Mouse (Mus musculus): ENCODE measurements at regions not wholly inside any gene's neighbourhood (a gene's known extent, or its start where the extent isn't known, plus 50 kb on each side); places are given as distances from the start of the nearest gene placed in this dataset.
A peak's percentile ranks its signal among the peaks of the same experiment; 100 is the strongest.

DNA sequence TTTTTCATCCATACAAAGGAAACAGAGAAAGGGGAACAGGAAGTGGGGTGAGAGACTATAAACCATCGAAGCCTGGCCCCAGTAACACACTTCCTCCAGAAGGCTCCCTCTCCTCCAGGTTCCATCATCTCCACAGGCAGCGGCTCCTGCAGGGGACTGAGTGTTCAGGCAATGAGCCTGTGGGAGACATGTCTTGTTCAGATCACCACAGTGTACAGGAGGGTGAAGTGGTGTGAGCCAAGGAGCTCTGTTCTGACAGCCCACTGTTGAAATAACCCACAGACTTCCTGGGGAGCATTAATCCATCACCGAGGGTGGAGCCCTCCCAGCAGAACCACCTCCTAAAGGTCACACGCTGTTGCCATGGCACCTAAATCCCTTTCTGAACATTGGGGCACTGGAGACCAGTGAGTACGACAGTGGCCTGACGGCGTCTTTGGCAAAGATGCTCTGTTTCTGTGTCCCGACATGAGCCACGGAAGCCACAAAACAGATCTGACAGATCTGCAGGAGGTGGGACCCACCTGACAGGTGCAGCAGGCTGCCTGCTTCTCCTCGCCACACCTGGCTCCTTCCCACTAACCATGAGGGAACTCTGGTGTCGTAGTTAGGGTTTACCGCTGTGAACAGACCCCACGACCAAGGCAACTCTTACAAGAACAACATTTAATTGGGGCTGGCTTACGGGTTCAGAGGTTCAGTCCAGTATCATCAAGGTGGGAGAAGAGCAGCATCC, 60.9 kb downstream of the Psmg1 start:
- DNase-seq: peak in 1 of 2 experiments; percentile 20

DNA sequence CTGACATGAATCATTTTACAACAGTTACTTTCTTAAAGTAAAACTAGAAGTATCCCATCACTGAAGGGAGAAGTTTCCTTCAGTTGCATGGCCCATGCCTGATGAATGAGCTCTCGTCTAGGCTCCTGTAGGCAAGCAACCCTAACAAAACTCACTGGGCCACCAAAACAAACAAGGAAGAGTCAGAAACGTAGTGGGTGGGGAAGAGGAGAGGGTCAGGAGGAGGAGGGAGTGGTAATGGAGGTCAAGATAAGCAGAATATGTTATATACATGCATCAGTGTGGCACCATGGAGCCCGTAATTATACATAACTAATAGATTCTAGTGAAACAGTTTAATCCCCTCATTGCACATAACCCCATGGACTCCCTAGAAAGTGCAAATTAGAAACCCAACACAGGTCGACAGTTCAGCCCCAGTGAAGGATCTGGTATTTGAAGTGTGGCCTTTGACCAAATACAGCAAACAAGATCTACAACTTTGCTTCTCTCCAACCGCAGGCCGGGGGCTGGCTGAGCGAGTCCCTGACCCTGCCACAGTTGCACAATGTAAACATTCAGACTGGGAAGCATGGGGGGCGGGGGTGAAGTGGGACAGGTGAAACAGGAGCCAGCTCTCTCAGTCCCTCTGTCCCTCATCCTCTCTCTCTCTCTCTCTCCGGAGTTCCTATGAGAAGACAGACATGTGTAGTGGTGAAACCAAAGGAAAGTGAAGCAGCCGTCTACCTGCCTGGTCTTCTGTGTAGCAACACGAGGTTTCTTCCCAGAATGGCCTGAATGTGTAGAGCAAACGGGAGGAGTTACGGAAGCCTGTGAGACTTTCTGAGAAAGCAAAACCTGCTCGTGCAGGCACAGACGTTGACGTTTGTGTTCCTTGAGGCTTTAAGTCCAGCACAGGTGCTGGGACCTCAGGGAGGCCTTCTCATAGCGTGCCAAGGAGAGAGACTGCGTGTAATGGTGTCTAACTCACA, 62.2 kb downstream of the Psmg1 start:
- DNase-seq: no peak

DNA sequence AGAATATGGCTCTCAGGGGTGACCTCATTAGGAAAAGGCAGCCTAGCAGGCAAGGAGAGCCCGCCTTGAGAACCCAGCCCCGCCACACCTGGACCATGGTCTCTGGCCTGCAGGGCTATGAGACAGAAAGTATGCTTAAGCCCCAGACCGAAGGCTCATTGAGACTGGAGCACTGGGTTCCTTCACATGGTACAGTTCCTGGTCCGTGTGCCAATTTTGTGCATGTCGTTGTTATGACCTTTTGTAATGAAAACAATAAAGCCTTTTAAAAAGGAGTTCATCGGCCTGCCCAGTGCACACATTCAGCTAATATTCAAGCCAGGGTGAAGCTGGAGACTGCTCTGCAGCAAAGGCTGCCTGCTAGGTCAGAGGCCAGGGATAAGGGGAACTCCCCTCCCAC, 64.2 kb downstream of the Psmg1 start:
- no peak for DNase-seq

DNA sequence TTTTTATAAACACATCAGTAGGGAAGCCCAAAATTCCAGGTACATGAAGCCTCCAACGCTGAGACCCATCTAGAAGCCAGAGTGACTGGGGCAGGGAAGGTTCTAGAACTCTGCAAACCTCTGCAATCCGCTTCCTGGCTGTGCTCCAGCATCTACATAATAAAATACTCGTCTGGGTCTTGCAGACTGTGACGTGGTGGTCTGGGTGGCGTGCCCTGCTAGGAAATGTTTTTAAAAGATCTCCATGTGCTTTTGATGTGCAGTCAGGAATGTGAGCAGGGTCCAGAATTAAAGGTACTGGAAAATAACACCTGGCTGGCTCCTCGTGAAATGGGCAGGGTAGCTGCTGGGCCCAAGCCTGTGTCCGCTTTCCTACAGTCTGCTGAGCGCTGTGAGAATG, 66.0 kb downstream of the Psmg1 start:
- no peak for DNase-seq

DNA sequence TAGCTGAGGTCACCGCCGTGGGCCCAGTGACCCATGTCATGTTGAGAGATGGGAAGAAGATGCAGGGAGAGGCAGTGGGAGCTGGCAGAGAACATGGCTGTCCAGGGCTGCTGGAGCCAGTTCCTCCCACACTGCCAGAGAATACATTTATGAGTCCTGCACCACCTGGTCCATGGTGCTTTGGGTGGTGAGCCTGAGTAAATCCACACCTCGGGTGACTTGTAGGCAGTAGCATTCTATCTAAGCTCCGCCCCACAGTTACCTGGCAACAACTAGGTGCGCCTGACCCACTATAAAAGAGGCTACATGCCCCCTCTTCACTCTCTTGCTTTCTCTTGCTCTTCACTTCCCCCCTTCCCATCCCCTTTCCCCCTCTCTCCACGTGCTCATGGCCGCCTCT, 66.8 kb downstream of the Psmg1 start:
- no peak for DNase-seq

DNA sequence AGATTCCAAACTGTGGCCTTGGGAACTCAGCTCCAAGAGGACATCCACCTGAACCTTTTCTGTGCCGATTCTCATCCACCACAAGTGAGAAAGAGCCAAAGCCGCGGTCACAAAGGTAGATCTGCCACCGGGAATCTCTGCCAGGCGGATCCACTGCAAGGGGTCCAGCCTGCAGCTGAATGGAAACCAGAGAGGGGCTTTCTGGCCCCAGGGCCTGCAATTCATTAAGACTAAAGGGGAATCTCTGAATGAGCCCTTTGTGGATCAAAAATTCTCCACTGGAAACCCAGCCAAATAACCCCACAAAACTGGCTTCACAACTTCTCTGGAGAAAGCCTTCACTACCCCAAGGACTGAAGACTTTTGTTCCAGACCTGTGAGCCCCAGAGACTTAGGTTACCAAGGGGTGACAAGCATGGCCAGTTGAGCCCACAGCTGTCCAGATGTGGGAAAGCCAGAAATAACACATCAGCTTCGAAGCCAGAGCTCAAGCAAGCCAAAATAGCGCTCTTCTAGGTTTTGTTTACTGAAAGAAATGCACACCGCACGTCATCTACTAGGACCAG, 68.3 kb downstream of the Psmg1 start:
- DNase-seq: no peak

DNA sequence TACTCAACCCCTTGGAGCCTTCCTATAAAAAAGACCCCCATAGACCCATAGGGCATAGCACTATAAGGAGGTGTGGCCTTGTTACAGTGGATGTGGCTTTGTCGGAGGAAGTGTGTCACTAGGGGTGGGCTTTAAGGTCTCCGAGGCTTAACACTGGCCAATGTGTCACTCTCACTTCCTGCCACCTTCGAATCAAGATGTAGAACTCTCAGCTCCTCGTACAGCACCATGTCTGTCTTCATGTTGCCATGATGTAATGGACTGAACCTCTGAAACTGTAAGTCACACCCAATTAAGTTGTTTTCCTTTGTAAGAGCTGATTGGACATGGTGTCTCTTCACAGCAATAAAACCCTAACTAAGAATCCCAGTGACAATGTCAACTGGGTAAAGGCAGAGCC, 69.6 kb downstream of the Psmg1 start:
- DNase-seq: no peak

DNA sequence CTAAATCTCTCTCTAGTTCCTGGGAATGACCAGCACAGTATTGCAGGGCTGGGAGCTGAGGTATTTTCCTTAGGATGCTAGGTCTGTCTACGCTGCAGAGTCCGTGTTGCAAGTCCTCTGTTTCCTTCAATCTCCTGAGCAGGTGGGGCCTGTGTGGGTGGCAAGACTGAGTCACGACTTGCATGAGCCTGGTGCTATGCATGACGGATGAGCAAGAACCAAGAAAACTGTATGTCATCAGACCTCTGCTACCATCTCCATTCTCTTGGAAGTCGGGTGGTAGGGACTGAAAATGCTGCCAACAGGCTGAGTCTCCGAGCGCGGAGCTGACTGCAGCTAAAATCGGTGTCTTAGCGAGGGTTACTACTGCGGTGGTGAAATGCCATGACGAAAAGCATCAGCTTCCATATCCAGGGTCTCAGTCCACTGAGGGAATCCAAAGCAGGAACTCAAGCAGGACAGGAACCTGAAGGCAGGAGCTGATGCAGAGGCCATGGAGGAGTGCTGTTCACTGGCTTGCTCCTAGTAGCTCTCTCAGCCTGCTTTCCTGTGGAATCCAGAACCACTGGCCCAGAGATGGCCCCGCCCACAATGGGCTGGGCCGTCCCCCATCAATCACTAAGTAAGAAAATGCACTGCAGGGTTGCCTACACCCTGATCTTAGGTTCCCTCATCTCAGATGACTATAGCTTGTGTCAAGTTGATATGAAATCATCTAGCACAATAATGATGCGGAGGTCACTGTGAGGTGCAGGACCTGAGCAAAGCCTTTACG, 71.9 kb downstream of the Psmg1 start:
- no peak for DNase-seq

DNA sequence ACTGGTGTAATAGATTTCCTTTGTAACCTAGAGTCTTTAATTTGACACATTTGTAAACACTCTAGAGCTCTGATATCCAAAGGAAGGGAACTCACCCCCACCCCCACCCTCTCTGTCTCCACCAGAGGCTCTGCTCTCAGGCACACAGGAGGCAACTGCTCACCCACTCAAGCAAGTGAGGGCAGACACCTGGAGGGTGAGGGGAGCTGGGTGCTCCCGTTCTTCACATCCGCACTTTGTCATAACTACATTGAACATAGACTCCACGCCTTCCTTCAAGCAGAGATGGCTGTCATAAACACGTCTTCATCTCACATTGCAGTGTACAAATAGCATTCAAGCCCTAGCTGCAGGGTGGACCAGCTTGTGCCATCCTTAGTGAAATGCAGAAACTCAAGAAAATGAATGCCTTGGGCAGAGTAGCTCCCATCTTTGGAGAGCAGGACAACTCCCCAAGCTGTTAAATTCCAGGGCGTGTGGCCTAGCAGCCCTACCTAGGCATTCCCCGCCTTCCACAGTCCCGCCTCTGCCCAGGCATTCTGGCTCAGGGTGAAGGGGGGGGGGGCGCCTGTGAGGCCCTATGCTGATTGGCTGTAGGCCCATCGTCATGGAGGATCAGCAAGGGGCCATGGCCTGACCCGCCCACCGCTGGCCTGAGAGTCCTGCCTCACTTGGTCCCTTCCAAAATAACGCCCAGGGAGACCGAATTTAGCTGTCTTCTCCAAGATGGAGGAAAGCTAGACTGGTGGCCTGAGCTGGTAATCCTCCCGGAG, 72.9 kb downstream of the Psmg1 start:
- DNase-seq: no peak

DNA sequence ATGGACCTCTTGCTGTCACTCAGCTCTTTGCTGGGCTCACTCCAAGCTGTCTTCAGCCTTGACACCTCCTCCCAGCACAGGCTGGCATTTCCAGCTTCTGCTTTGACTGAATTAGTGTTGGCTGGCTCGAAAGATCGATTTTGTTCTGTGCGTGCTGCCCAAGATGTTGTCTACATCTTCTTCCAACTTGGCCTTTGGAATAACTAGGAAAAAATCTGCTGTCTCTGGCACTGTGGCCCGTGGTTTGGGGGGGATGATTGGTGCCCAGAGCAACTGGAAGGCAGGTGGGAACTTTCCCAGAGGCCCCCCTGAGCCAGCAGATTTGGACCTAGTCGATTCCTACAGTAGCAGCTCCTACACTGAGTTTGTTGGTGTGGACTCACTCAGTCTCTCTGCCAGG, 76.9 kb downstream of the Psmg1 start:
- no peak for DNase-seq

DNA sequence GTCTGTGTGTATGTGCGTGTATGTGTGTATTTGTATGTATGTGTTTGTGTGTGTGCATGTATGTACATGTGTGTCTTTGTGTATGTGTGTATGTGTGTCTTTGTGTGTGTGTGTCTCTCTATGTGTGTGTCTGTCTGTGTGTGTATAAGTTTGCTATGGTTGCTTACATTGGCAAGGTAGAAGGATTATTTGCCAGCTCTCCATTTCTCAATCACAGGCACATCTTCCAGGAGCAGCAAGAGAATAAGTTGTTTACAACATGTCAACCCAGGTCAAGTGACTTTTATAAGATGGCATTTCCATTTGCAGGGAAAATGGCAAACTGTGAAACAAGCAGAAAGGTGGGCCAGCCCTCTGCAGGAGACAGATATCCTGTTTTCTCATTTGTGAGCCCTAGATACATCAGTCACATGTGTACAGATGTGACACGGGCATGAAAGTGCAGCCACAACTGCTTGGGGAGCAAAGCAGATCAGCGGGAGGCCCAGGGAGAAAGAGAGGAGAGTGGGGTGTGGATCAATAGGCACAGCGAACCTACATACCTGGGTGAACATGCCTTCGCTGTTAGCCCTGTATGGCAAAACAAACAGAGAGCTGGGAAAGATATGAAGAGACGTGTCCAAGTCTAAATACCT, 86.1 kb downstream of the Psmg1 start:
- no peak for DNase-seq

DNA sequence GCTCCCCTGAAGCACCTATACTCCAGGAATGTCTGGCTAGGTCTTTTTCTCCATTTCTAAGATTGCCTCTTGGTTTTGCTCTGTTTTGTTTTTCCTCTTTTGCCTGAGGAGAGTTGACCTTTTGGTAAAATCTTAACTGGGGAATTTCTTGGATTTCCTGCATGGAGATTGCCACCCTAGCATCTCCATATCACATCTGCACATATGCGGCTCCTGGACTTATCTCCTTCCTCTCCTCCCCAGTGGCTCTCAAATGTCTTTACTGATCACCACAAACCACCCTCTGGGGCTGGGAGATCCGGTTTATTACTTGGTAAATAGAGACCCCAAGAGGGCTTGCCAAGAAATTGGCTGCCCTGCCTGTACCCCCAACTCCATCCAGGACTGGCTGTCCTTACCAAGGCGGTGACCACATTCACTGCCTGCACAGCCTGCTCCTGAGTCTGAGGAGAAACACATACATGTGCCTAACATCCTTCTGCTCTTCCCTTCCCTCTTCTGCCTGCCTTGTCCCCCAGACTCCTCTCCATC, 87.3 kb downstream of the Psmg1 start:
- DNase-seq: peak in 1 of 2 experiments; percentile 13

DNA sequence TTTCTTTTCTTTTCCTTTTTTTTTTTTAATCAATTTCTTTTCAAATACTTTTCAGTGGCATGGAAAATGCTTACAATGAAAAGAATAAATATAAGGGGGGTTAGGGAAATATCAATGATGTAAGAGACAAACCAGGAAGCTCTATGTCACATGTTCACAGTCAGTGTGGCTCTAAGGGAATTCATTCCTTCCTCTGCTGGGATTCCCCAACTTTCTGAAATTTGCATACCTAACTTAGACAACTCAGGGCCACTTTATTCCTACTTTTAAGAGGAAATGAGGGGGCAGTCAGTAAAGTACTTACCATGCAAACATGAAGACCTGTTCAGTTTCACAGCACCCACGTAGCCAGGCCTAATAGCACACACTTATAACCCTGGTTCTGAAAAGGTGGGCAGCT, 88.6 kb downstream of the Psmg1 start:
- no peak for DNase-seq

DNA sequence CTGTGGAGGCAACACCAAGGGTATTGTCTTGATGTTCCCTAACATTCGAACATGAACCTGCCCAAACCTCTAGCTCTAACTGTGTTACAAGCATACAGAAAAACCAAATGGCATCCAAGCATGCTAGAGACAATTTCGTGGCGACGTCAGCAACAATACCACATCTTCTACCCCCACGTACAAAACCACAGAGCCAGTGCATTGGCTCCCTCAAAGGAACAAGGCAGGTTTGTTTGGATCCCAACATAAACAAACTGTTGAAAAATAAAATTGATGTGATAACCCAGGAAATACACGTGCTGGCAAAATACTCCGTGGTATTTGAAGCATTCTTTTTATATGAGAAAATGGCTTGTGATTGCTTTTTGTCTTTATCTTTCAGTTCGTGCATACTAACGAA, 89.4 kb downstream of the Psmg1 start:
- DNase-seq: no peak

DNA sequence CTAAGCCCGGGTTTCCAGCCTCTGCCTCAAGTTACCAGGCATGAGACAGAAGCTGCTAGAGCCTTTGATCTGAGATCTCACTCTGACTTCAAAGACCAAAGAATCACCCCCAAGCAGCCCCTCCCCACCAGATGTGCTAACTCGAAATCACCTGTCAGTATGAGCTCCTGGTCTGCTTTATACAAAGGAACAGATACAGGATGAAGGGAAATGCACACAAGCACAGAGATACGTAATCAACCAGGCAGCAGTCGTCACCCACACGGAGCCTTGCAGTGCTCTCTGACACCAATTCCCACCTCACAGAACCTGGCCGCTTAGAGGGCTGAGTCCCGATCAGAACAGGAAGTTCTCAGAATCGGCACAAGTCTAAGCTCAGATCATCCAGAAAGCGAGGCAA, 90.6 kb downstream of the Psmg1 start:
- DNase-seq: no peak

DNA sequence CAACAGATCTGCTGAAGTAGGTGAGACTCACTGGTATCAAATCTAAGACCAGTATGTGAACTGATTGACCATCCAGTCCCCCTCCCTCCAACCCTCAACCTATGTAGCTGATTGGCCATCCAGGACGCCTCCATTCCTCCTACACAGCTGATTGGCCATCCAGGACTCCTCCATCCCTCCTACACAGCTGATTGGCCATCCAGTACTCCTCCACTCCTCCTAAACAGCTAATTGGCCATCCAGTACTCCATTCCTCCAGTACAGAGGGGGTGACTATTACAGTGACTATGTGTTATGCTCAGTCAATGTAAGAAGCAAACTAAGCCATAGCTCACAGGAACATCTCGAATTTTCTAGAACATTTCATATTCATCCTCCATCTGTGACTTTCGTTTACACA, 91.1 kb downstream of the Psmg1 start:
- DNase-seq: no peak

DNA sequence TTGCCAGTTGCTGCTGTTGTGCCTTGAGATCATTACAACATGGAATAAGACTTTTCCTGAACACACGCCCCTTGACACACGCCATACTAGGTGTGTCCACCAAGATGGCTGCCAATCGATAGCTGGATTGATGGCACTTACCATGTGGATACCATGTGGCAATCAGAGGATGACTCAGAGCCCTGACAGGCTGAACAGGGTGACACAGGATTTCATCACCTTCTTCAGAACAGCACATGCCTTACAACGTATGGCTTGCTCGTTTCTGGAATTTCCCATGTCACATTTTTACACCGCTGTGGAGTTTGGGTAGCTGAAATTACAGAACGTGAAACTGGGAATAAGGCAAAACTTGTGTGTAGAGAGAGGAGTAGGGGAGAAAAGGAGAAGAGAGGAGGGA, 92.9 kb downstream of the Psmg1 start:
- no peak for DNase-seq

DNA sequence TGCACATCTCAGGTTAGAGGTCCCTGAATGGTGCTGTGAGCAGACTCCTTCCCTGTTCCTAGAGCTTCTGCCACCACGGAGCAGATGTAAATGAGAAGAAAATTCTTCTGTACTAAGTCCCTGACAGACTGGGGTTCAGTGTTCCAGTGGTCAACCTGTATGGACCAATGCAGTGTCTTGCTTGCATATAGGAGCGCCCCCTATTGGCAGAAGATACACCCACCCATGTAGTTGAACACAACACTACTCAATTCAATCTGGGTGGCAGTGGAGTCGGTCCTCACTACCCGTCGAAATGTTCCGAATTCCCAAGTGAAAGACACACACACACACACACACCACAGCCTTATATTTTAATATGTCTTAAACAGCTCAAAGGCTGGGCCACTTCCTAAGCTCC, 94.6 kb downstream of the Psmg1 start:
- no peak for DNase-seq

DNA sequence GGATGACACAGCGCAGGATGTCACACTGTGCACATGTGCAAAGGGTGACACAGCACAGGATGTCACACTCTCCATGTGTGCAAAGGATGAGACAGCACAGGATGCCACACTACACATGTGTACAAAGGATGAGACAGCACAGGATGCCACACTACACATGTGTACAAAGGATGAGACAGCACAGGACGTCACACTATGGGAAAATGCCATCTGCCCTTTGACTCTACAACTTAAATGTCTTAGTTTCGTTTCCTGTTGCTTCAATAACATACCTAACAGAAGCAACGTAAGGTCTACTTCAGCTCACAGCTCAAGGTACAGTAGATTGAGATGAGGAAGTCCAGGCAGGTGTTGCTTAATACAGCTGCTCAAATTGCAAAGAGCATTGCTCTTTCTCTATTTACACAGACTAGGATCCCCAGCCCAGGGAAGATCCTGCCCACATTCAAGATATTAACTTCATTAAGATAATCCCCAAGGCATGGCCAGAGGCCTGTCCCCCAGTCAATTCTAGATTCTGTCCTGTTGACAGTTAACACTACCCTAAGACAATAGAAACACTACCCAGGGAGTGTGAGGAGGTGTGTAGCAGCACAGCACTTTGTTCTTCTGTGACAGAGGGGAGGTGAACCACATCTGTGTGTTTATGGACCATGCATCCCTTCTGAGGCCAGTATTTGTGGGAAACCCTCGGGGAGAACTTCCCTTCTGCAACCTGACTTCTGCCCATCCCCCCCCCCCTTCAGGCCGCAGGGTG, 97.0 kb downstream of the Psmg1 start:
- no peak for DNase-seq

DNA sequence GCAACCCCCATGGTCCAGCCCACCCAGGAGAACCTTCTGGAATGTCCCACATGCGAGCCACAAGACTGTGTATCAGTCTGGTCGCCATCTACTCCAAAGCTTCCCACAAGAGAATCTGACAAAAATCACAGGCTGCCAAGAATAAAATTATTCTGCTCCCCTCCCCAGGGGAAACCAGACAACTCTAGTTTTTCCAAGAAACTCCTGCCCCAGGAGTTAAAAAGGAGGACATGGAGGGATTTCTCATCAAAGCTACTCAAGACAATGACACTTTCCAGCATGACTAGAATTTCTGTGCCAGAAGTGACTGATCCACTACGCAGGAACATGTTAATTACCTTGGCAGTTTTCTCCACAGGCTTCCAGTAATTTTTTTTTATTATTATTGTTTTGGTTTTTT, 98.4 kb downstream of the Psmg1 start:
- DNase-seq: peak in 1 of 2 experiments; percentile 25
